Mouse (Mus musculus): ENCODE data around the gene Pcsk6. TPM values are rescaled to one million over a fixed set of nuclear protein-coding genes. Genes with fewer than 3 reads are reported as not detected.

Pcsk6 gene
- total RNA-seq, 1 experiment from 2014 or later = 32.1 TPM

Other genes with a start within 250 kb of the Pcsk6 start
- gene Tarsl2, start 216.8 kb upstream of the Pcsk6 start, total RNA-seq (2021) = 26.0 and 26.4 TPM in 2 replicates
- gene Tm2d3, start 170.6 kb upstream of the Pcsk6 start, total RNA-seq (2021) = 44.4 and 47.7 TPM in 2 replicates
- gene Gm45213, start 181.9 kb downstream of the Pcsk6 start, total RNA-seq (2021) = not detected in 2 replicates
- gene Snrpa1, start 197.3 kb downstream of the Pcsk6 start, total RNA-seq (2021) = 36.2 and 41.7 TPM in 2 replicates
- 81.4 and 90.2 TPM in 2 replicates for gene Selenos, start 217.9 kb downstream of the Pcsk6 start, total RNA-seq (2021)
- 18.0 and 18.9 TPM in 2 replicates for gene Chsy1, start 247.8 kb downstream of the Pcsk6 start, total RNA-seq (2021)